Mouse (Mus musculus): ENCODE measurements around the gene Gm28269.

Gm28269 gene

DNA sequence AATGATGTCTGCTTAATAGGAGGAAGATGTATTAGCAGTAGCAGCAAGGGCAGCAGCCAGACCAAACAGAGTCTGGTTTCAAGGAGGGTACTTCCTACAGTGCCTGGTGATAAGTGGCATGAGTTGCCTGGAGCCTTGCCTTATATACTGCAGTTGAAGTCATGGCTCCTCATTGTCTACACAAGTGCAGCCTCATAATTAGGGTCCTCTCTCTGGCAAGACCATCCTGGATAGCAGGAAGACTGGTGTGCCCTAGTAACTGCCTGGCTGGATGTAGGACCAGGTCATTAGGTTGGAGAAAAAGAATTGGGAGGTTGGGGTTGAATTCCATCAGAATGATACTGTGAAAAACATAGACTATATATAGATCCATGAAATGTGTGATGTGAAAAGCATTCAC lies at the start of gene Gm28269:
Gene Gm28269, minus strand, starts transcription at position 101 of the 400 bp plus-strand sequence.
- DNase-seq (ENCODE audit: low read depth) = no peak

- no peak for DNase-seq (ENCODE audit: low read depth)
Measured at GRCm38 (mm10) chrX:21716885-21717284, 28.0 kb downstream of the Gm28269 start.

DNA sequence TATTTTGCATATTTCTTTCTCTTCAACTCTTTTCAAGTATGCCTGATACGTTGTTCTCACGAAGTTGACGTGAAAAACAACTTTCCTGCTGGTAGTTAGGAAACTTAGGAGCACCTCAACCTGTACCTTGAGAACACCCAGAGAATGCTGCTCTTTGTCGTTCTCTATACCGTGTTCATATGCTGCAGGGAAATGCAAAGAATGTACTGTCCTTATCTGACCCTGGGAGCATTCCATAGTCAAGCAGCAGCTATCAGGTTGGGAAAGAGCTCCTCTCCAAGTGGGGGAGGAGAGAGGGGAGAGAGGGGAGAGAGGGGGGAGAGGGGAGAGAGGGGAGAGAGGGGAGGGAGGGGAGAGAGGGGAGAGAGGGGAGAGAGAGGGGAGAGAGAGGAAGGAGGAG lies 29.6 kb downstream of the Gm28269 start:
- DNase-seq (ENCODE audit: low read depth) = no peak

GRCm38 (mm10) chrX:21714829-21715228 lies 30.1 kb downstream of the Gm28269 start, which contains the start of gene Slc6a14:
TSS of gene Slc6a14 (plus strand) at chrX:21714896.
- DNase-seq (ENCODE audit: low read depth) = no peak

GRCm38 (mm10) chrX:21704470-21704869 lies 40.4 kb downstream of the Gm28269 start:
- DNase-seq (ENCODE audit: low read depth) = no peak

- DNase-seq (ENCODE audit: low read depth) = no peak
Measured at GRCm38 (mm10) chrX:21701646-21702045, 43.3 kb downstream of the Gm28269 start.

- DNase-seq (ENCODE audit: low read depth) = no peak
Measured at GRCm38 (mm10) chrX:21695687-21696086, 49.2 kb downstream of the Gm28269 start.

DNA sequence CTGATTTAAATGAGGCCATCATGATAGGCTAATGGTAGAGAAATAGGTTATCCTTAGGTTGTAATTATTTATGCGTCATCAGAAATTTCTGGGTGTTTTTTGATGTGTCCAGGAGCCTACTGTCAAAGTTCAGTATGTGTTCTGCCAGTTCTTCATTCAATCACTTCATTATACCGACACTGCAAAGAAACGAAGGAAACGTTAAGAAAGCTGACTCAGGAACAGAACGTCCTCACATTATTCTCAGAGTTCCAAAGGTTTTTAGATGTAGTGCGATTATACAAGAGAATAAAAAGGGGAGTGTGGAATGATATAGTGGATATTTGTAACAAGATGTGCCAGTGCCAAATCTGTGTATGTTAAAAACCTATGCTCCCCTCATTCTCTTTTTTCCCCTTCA lies 49.7 kb downstream of the Gm28269 start:
- DNase-seq (ENCODE audit: low read depth) = no peak

Measured in naive thymus-derived CD4-positive, alpha-beta T cell, adult 2 months (primary cell).